ENCODE assay signal across 21 mouse cellular contexts in genomic region chr11:29504899-29505625, GRCm38 (mm10). TPM values are rescaled to one million over a fixed set of nuclear protein-coding genes. Genes with fewer than 3 reads are reported as not detected.
DNase-seq lines count a peak whose midpoint lies in the region; ATAC-seq and TF ChIP-seq lines count a peak whose summit lies in the region.
"Had no signal": no experiment of that assay in that cellular context is flagged by ENCODE, and none has a peak within 500 bp of the region (broad histone marks: within the 10 kb centered on the region; RNA-seq: fewer than 3 reads in every experiment).

No protein-coding gene starts in this region.

- TF ChIP-seq RAD21 in MEL (IDR thresholded peaks at IDR 0.05; ENCODE audit: low read depth, low read length), result no peak

- TF ChIP-seq EP300 in MEL (IDR thresholded peaks at IDR 0.05; ENCODE audit: low read depth in 1 of 2, low read length in 2 of 2), result peak; percentile 77 to 88
- no peak for TF ChIP-seq EP300 in liver, embryonic 14.5 days (IDR thresholded peaks at IDR 0.05; ENCODE audit: low read depth)

- no peak for TF ChIP-seq POLR2A in MEL (IDR thresholded peaks at IDR 0.05; ENCODE audit: control insufficient read depth in 1 of 2, insufficient read depth in 1 of 2, low read depth in 1 of 2, low read length in 2 of 2, poor library complexity in 1 of 2)

- no peaks in the 10 kb centered on the region for H3K9me3 ChIP-seq in liver, embryonic 11.5 days (ENCODE audit: control insufficient read depth, low read length)
- H3K9me3 ChIP-seq in MEL (replicated peaks; ENCODE audit: insufficient read depth, low read length), result no peaks in the 10 kb centered on the region
- no peaks in the 10 kb centered on the region for H3K9me3 ChIP-seq in liver, embryonic 14.5 days (ENCODE audit: control insufficient read depth, low read length)
- H3K9me3 ChIP-seq in embryonic facial prominence, embryonic 10.5 days, result no peaks in the 10 kb centered on the region
- H3K9me3 ChIP-seq: embryonic facial prominence, embryonic 13.5 days; forebrain, embryonic 13.5 days; hindbrain, embryonic 13.5 days had no signal

- H3K27me3 ChIP-seq in liver, embryonic 11.5 days (replicated peaks; ENCODE audit: control insufficient read depth, insufficient read depth, low read length), result no peaks in the 10 kb centered on the region
- H3K27me3 ChIP-seq in MEL (ENCODE audit: control insufficient read depth in 1 of 2, insufficient read depth in 2 of 2, low read length in 2 of 2), result no peaks in the 10 kb centered on the region
- no peaks in the 10 kb centered on the region for H3K27me3 ChIP-seq in liver, embryonic 14.5 days (ENCODE audit: control insufficient read depth, insufficient read depth, low read length)
- no peaks in the 10 kb centered on the region for H3K27me3 ChIP-seq in embryonic facial prominence, embryonic 10.5 days (replicated peaks; ENCODE audit: low read depth, poor library complexity, severe bottlenecking)
- H3K27me3 ChIP-seq: embryonic facial prominence, embryonic 13.5 days; forebrain, embryonic 13.5 days; hindbrain, embryonic 13.5 days had no signal

- peaks cover 9% of the 10 kb centered on the region for H3K4me1 ChIP-seq in liver, embryonic 11.5 days (replicated peaks; ENCODE audit: control insufficient read depth, insufficient read depth, low read length)
- peaks cover 18 to 36% of the 10 kb centered on the region in 2 experiments for H3K4me1 ChIP-seq in MEL (ENCODE audit: control insufficient read depth in 1 of 2, insufficient read depth in 2 of 2, low read length in 2 of 2)
- H3K4me1 ChIP-seq in liver, embryonic 14.5 days (replicated peaks; ENCODE audit: control insufficient read depth in 2 of 2, insufficient read depth in 2 of 2, low read length in 1 of 2), result peaks cover 13 to 18% of the 10 kb centered on the region in 2 experiments
- H3K4me1 ChIP-seq in embryonic facial prominence, embryonic 10.5 days, result no peaks in the 10 kb centered on the region
- H3K4me1 ChIP-seq: embryonic facial prominence, embryonic 13.5 days; forebrain, embryonic 13.5 days; hindbrain, embryonic 13.5 days had no signal

- no peak for DNase-seq in liver, embryonic 11.5 days (ENCODE audit: low spot score)
- DNase-seq in liver, result no peak
- DNase-seq in MEL (ENCODE audit: low read depth, low spot score), result peak; percentile 75
- DNase-seq in liver, embryonic 14.5 days (ENCODE audit: low read depth in 3 of 3, low spot score in 3 of 3), result no peak
- no peak for DNase-seq in layer of hippocampus, adult 18-20 months (ENCODE audit: low spot score in 2 of 2)
- DNase-seq in embryonic facial prominence, embryonic 10.5 days (ENCODE audit: low spot score), result no peak
- DNase-seq: adrenal gland, adult 2 months; adrenal gland, postnatal 25 days; cerebellum, adult 2 months; cerebellum, postnatal 10 days; forebrain, postnatal 0 days; gastrocnemius, postnatal 25 days; heart, postnatal 10 days had no signal

- TF ChIP-seq CTCF in MEL (IDR thresholded peaks at IDR 0.05 in 2 of 3, conservative IDR thresholded peaks at IDR 0.05 in 1 of 3; ENCODE audit: control insufficient read depth in 1 of 3, insufficient read depth in 1 of 3, low read depth in 2 of 3, low read length in 3 of 3, poor library complexity in 1 of 3, severe bottlenecking in 1 of 3), result no peak
- TF ChIP-seq CTCF in liver, embryonic 14.5 days (IDR thresholded peaks at IDR 0.05; ENCODE audit: low read depth), result no peak

- H3K27ac ChIP-seq in liver, embryonic 11.5 days (ENCODE audit: low read depth, low read length), result peak overlapping the region; percentile 70; the same call in 1 of the 2 replicates
- peak overlapping the region; percentile 98 for H3K27ac ChIP-seq in MEL (ENCODE audit: control insufficient read depth, low read depth, low read length)
- peak overlapping the region; percentile 29 for H3K27ac ChIP-seq in liver, embryonic 14.5 days
- H3K27ac ChIP-seq in embryonic facial prominence, embryonic 10.5 days (replicated peaks), result no peak overlapping the region
- H3K27ac ChIP-seq: embryonic facial prominence, embryonic 13.5 days; forebrain, embryonic 13.5 days; hindbrain, embryonic 13.5 days had no signal

- peak; percentile 43 for ATAC-seq in liver, embryonic 11.5 days (replicated peaks; ENCODE audit: low FRiP score)
- ATAC-seq in liver, embryonic 14.5 days (ENCODE audit: insufficient read depth), result peak; percentile 63; the same call in 1 of the 2 replicates
- ATAC-seq in megakaryocyte-erythroid progenitor cell, adult 5-6 weeks (replicated peaks; ENCODE audit: low FRiP score, low TSS enrichment, poor library complexity, severe bottlenecking), result peak; percentile 62
- ATAC-seq: forebrain, embryonic 13.5 days; forebrain, postnatal 0 days had no signal

- 75% methylated on average over 2 of the region's 2 CpGs for WGBS in liver, embryonic 11.5 days
- WGBS in liver, embryonic 14.5 days (ENCODE audit: insufficient replicate concordance), result 25% methylated on average over 2 of the region's 2 CpGs
- 89% methylated on average over 2 of the region's 2 CpGs for WGBS in embryonic facial prominence, embryonic 10.5 days

- H3K4me2 ChIP-seq in liver, embryonic 11.5 days, result no peak overlapping the region; the same call in 1 of the 2 replicates
- peak overlapping the region; percentile 35; the same call in 1 of the 2 replicates for H3K4me2 ChIP-seq in liver, embryonic 14.5 days (ENCODE audit: low read depth)
- H3K4me2 ChIP-seq: embryonic facial prominence, embryonic 13.5 days; forebrain, embryonic 13.5 days; hindbrain, embryonic 13.5 days had no signal

- H3K4me3 ChIP-seq in liver, embryonic 11.5 days (ENCODE audit: low read depth, low read length), result no peak overlapping the region
- H3K4me3 ChIP-seq in MEL (ENCODE audit: control insufficient read depth in 1 of 2, insufficient read depth in 1 of 2, low read depth in 2 of 2, low read length in 2 of 2), result peak overlapping the region in 1 of 2 experiments; percentile 11; a peak in 1 of 4 replicates
- H3K4me3 ChIP-seq in liver, embryonic 14.5 days (ENCODE audit: insufficient read depth in 1 of 2, low read depth in 2 of 2, low read length in 2 of 2), result no peak overlapping the region
- no peak overlapping the region for H3K4me3 ChIP-seq in embryonic facial prominence, embryonic 10.5 days
- H3K4me3 ChIP-seq: embryonic facial prominence, embryonic 13.5 days; forebrain, embryonic 13.5 days; hindbrain, embryonic 13.5 days had no signal

- H3K9ac ChIP-seq in liver, embryonic 11.5 days (ENCODE audit: low read depth, low read length), result no peak overlapping the region
- peak overlapping the region; percentile 43 for H3K9ac ChIP-seq in MEL (ENCODE audit: control insufficient read depth, low read depth, low read length, poor library complexity, severe bottlenecking)
- H3K9ac ChIP-seq in liver, embryonic 14.5 days (replicated peaks), result no peak overlapping the region
- H3K9ac ChIP-seq: embryonic facial prominence, embryonic 13.5 days; forebrain, embryonic 13.5 days; forebrain, postnatal 0 days; hindbrain, embryonic 13.5 days had no signal

- no peaks in the 10 kb centered on the region; the same call in 1 of the 2 replicates for H3K36me3 ChIP-seq in liver, embryonic 11.5 days (ENCODE audit: control insufficient read depth, insufficient read depth, low read length)
- peaks cover 0 to 35% of the 10 kb centered on the region in 2 experiments; a peak in 2 of 4 replicates for H3K36me3 ChIP-seq in MEL (ENCODE audit: control insufficient read depth in 1 of 2, insufficient read depth in 2 of 2, low read length in 2 of 2)
- no peaks in the 10 kb centered on the region for H3K36me3 ChIP-seq in liver, embryonic 14.5 days (replicated peaks; ENCODE audit: control insufficient read depth, insufficient read depth, low read depth)
- H3K36me3 ChIP-seq in embryonic facial prominence, embryonic 10.5 days (replicated peaks), result peaks cover 52% of the 10 kb centered on the region

- no peaks in the 10 kb centered on the region for H3K79me2 ChIP-seq in MEL (ENCODE audit: control insufficient read depth, insufficient read depth, low read length, poor library complexity)

RNA-seq across cellular contexts. Expression of gene Prorsd1, which starts 9.8 kb away (rescaled TPM):
- polyA plus RNA-seq in liver, embryonic 11.5 days (2014; fragmentation: Nextera tagmentation; extraction: Ambion mirVana), result 49.2 and 52.0 TPM in 2 replicates
- 46.9 and 51.7 TPM in 2 replicates for total RNA-seq in MEL (2012; rRNA removed)
- 10 to 100 TPM in 1 of 2 experiments, not detected in 1; 48.7 TPM for polyA plus RNA-seq in MEL (2012; ENCODE audit: insufficient read depth in 1 of 2, insufficient read length in 2 of 2, low read depth in 1 of 2, low replicate concordance in 2 of 2, missing spikeins in 1 of 2)
- polyA plus RNA-seq in liver, embryonic 14.5 days (2012; rRNA removed), result 6.7 and 11.1 TPM in 2 replicates
- polyA plus RNA-seq in liver, embryonic 14.5 days (2014; fragmentation: Nextera tagmentation; extraction: Ambion mirVana), result 19.8 and 20.8 TPM in 2 replicates
- 56.5 and 69.5 TPM in 2 replicates for total RNA-seq in megakaryocyte-erythroid progenitor cell, adult 5-6 weeks (2014; fragmentation: Nextera tagmentation)
- 76.9 and 78.5 TPM in 2 replicates for total RNA-seq in megakaryocyte-erythroid progenitor cell, adult 5-6 weeks (2017)
- 1 to 10 TPM; 4.5 to 4.8 TPM for total RNA-seq in layer of hippocampus, adult 18-20 months (2021)
- polyA plus RNA-seq in embryonic facial prominence, embryonic 10.5 days (2016; fragmentation: Nextera tagmentation; extraction: Ambion mirVana), result 16.9 and 20.7 TPM in 2 replicates

RNA-seq across cellular contexts. Expression of gene Mtif2, which starts 21.1 kb away (rescaled TPM):
- 38.3 and 44.7 TPM in 2 replicates for polyA plus RNA-seq in liver, embryonic 11.5 days (2014; fragmentation: Nextera tagmentation; extraction: Ambion mirVana)
- 32.7 and 38.2 TPM in 2 replicates for total RNA-seq in MEL (2012; rRNA removed)
- polyA plus RNA-seq in MEL (2012; ENCODE audit: insufficient read depth in 1 of 2, insufficient read length in 2 of 2, low read depth in 1 of 2, low replicate concordance in 2 of 2, missing spikeins in 1 of 2), result 100 to 1,000 TPM in 1 of 2 experiments, 10 to 100 TPM in 1; 22.5 to 161 TPM
- polyA plus RNA-seq in liver, embryonic 14.5 days (2012; rRNA removed), result 9.3 and 12.6 TPM in 2 replicates
- polyA plus RNA-seq in liver, embryonic 14.5 days (2014; fragmentation: Nextera tagmentation; extraction: Ambion mirVana), result 15.3 and 18.3 TPM in 2 replicates
- 36.9 and 43.0 TPM in 2 replicates for total RNA-seq in megakaryocyte-erythroid progenitor cell, adult 5-6 weeks (2014; fragmentation: Nextera tagmentation)
- 117 and 131 TPM in 2 replicates for total RNA-seq in megakaryocyte-erythroid progenitor cell, adult 5-6 weeks (2017)
- 10 to 100 TPM; 29.6 to 32.0 TPM for total RNA-seq in layer of hippocampus, adult 18-20 months (2021)
- polyA plus RNA-seq in embryonic facial prominence, embryonic 10.5 days (2016; fragmentation: Nextera tagmentation; extraction: Ambion mirVana), result 45.8 and 49.5 TPM in 2 replicates

RNA-seq across cellular contexts. Expression of gene Clhc1, which starts 42.7 kb away (rescaled TPM):
- polyA plus RNA-seq in liver, embryonic 11.5 days (2014; fragmentation: Nextera tagmentation; extraction: Ambion mirVana), result 0.10 and 0.12 TPM in 2 replicates
- 0.26 and 0.62 TPM in 2 replicates for total RNA-seq in MEL (2012; rRNA removed)
- polyA plus RNA-seq in MEL (2012; ENCODE audit: insufficient read depth in 1 of 2, insufficient read length in 2 of 2, low read depth in 1 of 2, low replicate concordance in 2 of 2, missing spikeins in 1 of 2), result under 1 TPM in 1 of 2 experiments, not detected in 1; 0.08 TPM
- 0.03 and 0.10 TPM in 2 replicates for polyA plus RNA-seq in liver, embryonic 14.5 days (2012; rRNA removed)
- 0.30 TPM in 1 of 2 replicates, not detected in the other for polyA plus RNA-seq in liver, embryonic 14.5 days (2014; fragmentation: Nextera tagmentation; extraction: Ambion mirVana)
- 0.17 and 0.50 TPM in 2 replicates for total RNA-seq in megakaryocyte-erythroid progenitor cell, adult 5-6 weeks (2014; fragmentation: Nextera tagmentation)
- total RNA-seq in megakaryocyte-erythroid progenitor cell, adult 5-6 weeks (2017), result not detected in 2 replicates
- under 1 TPM; 0.15 to 0.37 TPM for total RNA-seq in layer of hippocampus, adult 18-20 months (2021)
- polyA plus RNA-seq in embryonic facial prominence, embryonic 10.5 days (2016; fragmentation: Nextera tagmentation; extraction: Ambion mirVana), result 0.25 and 0.28 TPM in 2 replicates
- total RNA-seq: forebrain, postnatal 0 days; gastrocnemius, adult 18-20 months; gastrocnemius, postnatal 25 days; granulocyte monocyte progenitor cell, adult 5-6 weeks; heart, postnatal 10 days; hematopoietic stem cell, adult 5-6 weeks had no signal
- polyA plus RNA-seq: adrenal gland, adult 2 months; C2C12 had no signal

RNA-seq across cellular contexts. Expression of gene Rps27a, which starts 42.8 kb away (rescaled TPM):
- polyA plus RNA-seq in liver, embryonic 11.5 days (2014; fragmentation: Nextera tagmentation; extraction: Ambion mirVana), result 1,425 and 1,526 TPM in 2 replicates
- 1,978 and 2,403 TPM in 2 replicates for total RNA-seq in MEL (2012; rRNA removed)
- polyA plus RNA-seq in MEL (2012; ENCODE audit: insufficient read depth in 1 of 2, insufficient read length in 2 of 2, low read depth in 1 of 2, low replicate concordance in 2 of 2, missing spikeins in 1 of 2), result 1,000 to 10,000 TPM in 1 of 2 experiments, 100 to 1,000 TPM in 1; 560 to 1,339 TPM
- polyA plus RNA-seq in liver, embryonic 14.5 days (2012; rRNA removed), result 376 and 902 TPM in 2 replicates
- 1,086 and 1,164 TPM in 2 replicates for polyA plus RNA-seq in liver, embryonic 14.5 days (2014; fragmentation: Nextera tagmentation; extraction: Ambion mirVana)
- 4,800 and 5,317 TPM in 2 replicates for total RNA-seq in megakaryocyte-erythroid progenitor cell, adult 5-6 weeks (2014; fragmentation: Nextera tagmentation)
- 1,061 and 1,131 TPM in 2 replicates for total RNA-seq in megakaryocyte-erythroid progenitor cell, adult 5-6 weeks (2017)
- total RNA-seq in layer of hippocampus, adult 18-20 months (2021), result 100 to 1,000 TPM; 473 to 488 TPM
- 1,084 and 1,105 TPM in 2 replicates for polyA plus RNA-seq in embryonic facial prominence, embryonic 10.5 days (2016; fragmentation: Nextera tagmentation; extraction: Ambion mirVana)
